Mouse (Mus musculus) embryonic facial prominence, embryonic 12.5 days (tissue): ENCODE results near the gene Arvcf. TPM values are rescaled to one million over a fixed set of nuclear protein-coding genes. Genes with fewer than 3 reads are reported as not detected.

Experiments used
- ATAC-seq: fragments of 200-750 bp; cut with Nextera tagmentation; 2 replicates; pipeline ENCODE4 v1.8.0; 2017; ENCODE audit not compliant: insufficient number of reproducible peaks, insufficient read depth, low FRiP score, low TSS enrichment
- H3K27ac ChIP-seq: fragments of 300-500 bp; sonication (generic); 2 replicates; pipeline ENCODE4 v1.5.1; 2016; ENCODE audit warnings: mild to moderate bottlenecking
- H3K27me3 ChIP-seq: fragments of 300-500 bp; sonication (generic); 2 replicates; pipeline ENCODE4 v1.6.1; 2016; ENCODE audit warnings: mild to moderate bottlenecking, moderate library complexity
- H3K36me3 ChIP-seq: fragments of 300-500 bp; sonication (generic); 2 replicates; pipeline ENCODE4 v1.6.1; 2016; ENCODE audit warnings: mild to moderate bottlenecking
- H3K4me1 ChIP-seq: fragments of 300-500 bp; sonication (generic); 2 replicates; pipeline ENCODE4 v1.6.1; 2016
- H3K4me2 ChIP-seq: fragments of 300-500 bp; sonication (generic); replicated peaks from 2 replicates; pipeline ENCODE4 v1.6.1; 2016; ENCODE audit warnings: mild to moderate bottlenecking, moderate library complexity
- H3K4me3 ChIP-seq: fragments of 300-500 bp; sonication (generic); 2 replicates; pipeline ENCODE4 v1.5.1; 2016; ENCODE audit warnings: mild to moderate bottlenecking
- H3K9ac ChIP-seq: fragments of 300-500 bp; sonication (generic); 2 replicates; pipeline ENCODE4 v1.6.1; 2016; ENCODE audit warnings: mild to moderate bottlenecking, moderate library complexity
- H3K9me3 ChIP-seq: fragments of 300-500 bp; sonication (generic); 2 replicates; pipeline ENCODE4 v1.6.1; 2016; ENCODE audit warnings: mild to moderate bottlenecking, moderate library complexity
- WGBS: fragments of 180-500 bp; shearing (Covaris S2); methylation state at CpG from one replicate; pipeline ENCODE4 v1.1.7; 2016; 5-methylcytosine and 5-hydroxymethylcytosine counted together
- polyA plus RNA-seq: library from polyadenylated mRNA; unstranded; fragments of >200 nt; fragmentation: Nextera tagmentation; extraction: Ambion mirVana; gene quantifications from 2 replicates; pipeline ENCODE4 v1.2.1, GENCODE M21; 2016

Arvcf gene
- polyA plus RNA-seq, 1 experiment from 2014 or later, result 44.4 TPM

GRCm38 (mm10) chr16:18381621-18382258, 33.8 kb downstream of the Arvcf start:
- Histone ChIP-seq H3K4me1 (peaks cover 31% of the 10 kb centered on the region), H3K9ac (no peak overlapping the region), H3K9me3 (no peaks in the 10 kb centered on the region), H3K27ac (peak overlapping the region; percentile 79), H3K4me2 (no peak overlapping the region), H3K27me3 (no peaks in the 10 kb centered on the region), H3K4me3 (no peak overlapping the region), H3K36me3 (no peaks in the 10 kb centered on the region)
- peak; percentile 37; the same call in 1 of the 2 replicates for ATAC-seq
- WGBS, result 40% methylated on average over 6 of the region's 6 CpGs

- H3K27ac ChIP-seq, result no peak overlapping the region
Measured at GRCm38 (mm10) chr16:18383045-18383726, 35.2 kb downstream of the Arvcf start.

GRCm38 (mm10) chr16:18383756-18384155, 35.8 kb downstream of the Arvcf start:
- Histone ChIP-seq H3K36me3 (no peaks in the 10 kb centered on the region), H3K4me1 (peaks cover 46% of the 10 kb centered on the region), H3K4me2 (no peak overlapping the region), H3K27me3 (no peaks in the 10 kb centered on the region), H3K4me3 (no peak overlapping the region), H3K9ac (no peak overlapping the region), H3K27ac (no peak overlapping the region), H3K9me3 (no peaks in the 10 kb centered on the region)
- ATAC-seq, result no peak
- 0% methylated on average over 3 of the region's 3 CpGs for WGBS

More at GRCm38 (mm10) chr16:18383045-18383726, 35.2 kb downstream of the Arvcf start:
- H3K4me3 ChIP-seq, result no peak overlapping the region
- ATAC-seq, result no peak
- no peaks in the 10 kb centered on the region for H3K27me3 ChIP-seq
- no peaks in the 10 kb centered on the region for H3K9me3 ChIP-seq
- no peaks in the 10 kb centered on the region for H3K36me3 ChIP-seq
- no peak overlapping the region for H3K9ac ChIP-seq
- WGBS, result 65% methylated on average over 9 of the region's 9 CpGs
- H3K4me2 ChIP-seq, result no peak overlapping the region
- H3K4me1 ChIP-seq, result peaks cover 40% of the 10 kb centered on the region

- Histone ChIP-seq H3K27me3 (no peaks in the 10 kb centered on the region), H3K27ac (no peak overlapping the region), H3K4me1 (peaks cover 51% of the 10 kb centered on the region), H3K9ac (no peak overlapping the region), H3K4me2 (no peak overlapping the region), H3K4me3 (no peak overlapping the region), H3K36me3 (no peaks in the 10 kb centered on the region), H3K9me3 (no peaks in the 10 kb centered on the region)
- WGBS, result 68% methylated on average over 7 of the region's 7 CpGs
- ATAC-seq, result no peak
Measured at GRCm38 (mm10) chr16:18384211-18384610, 36.2 kb downstream of the Arvcf start.

GRCm38 (mm10) chr16:18384659-18385058, 36.7 kb downstream of the Arvcf start:
- no peaks in the 10 kb centered on the region for H3K27me3 ChIP-seq
- no peak overlapping the region for H3K27ac ChIP-seq
- H3K4me1 ChIP-seq, result peaks cover 51% of the 10 kb centered on the region
- no peaks in the 10 kb centered on the region for H3K36me3 ChIP-seq
- WGBS, result 66% methylated on average over 8 of the region's 8 CpGs
- ATAC-seq, result no peak
- no peak overlapping the region for H3K4me3 ChIP-seq
- no peak overlapping the region for H3K9ac ChIP-seq
- H3K9me3 ChIP-seq, result no peaks in the 10 kb centered on the region
- H3K4me2 ChIP-seq, result no peak overlapping the region

GRCm38 (mm10) chr16:18385411-18385810, 37.4 kb downstream of the Arvcf start:
- Histone ChIP-seq H3K36me3 (no peaks in the 10 kb centered on the region), H3K9ac (no peak overlapping the region), H3K4me3 (no peak overlapping the region), H3K27me3 (no peaks in the 10 kb centered on the region), H3K9me3 (no peaks in the 10 kb centered on the region), H3K4me1 (peaks cover 47% of the 10 kb centered on the region), H3K27ac (no peak overlapping the region), H3K4me2 (no peak overlapping the region)
- WGBS, result 74% methylated on average over 5 of the region's 5 CpGs
- ATAC-seq, result no peak

- Histone ChIP-seq H3K4me2 (no peak overlapping the region), H3K4me3 (no peak overlapping the region), H3K36me3 (no peaks in the 10 kb centered on the region), H3K9ac (no peak overlapping the region), H3K27me3 (no peaks in the 10 kb centered on the region), H3K9me3 (no peaks in the 10 kb centered on the region), H3K4me1 (peaks cover 37% of the 10 kb centered on the region), H3K27ac (no peak overlapping the region)
- WGBS, result 82% methylated on average over 7 of the region's 7 CpGs
- ATAC-seq, result no peak
Measured at GRCm38 (mm10) chr16:18386451-18386850, 38.5 kb downstream of the Arvcf start.

GRCm38 (mm10) chr16:18386972-18387371, 39.0 kb downstream of the Arvcf start:
- H3K27ac ChIP-seq, result no peak overlapping the region
- 63% methylated on average over 3 of the region's 3 CpGs for WGBS
- H3K9ac ChIP-seq, result no peak overlapping the region
- H3K4me2 ChIP-seq, result no peak overlapping the region
- peaks cover 32% of the 10 kb centered on the region for H3K4me1 ChIP-seq
- H3K9me3 ChIP-seq, result no peaks in the 10 kb centered on the region
- no peaks in the 10 kb centered on the region for H3K36me3 ChIP-seq
- no peak for ATAC-seq
- H3K4me3 ChIP-seq, result no peak overlapping the region
- H3K27me3 ChIP-seq, result no peaks in the 10 kb centered on the region

GRCm38 (mm10) chr16:18387704-18388582, 40.0 kb downstream of the Arvcf start:
- Histone ChIP-seq H3K4me1 (peaks cover 24% of the 10 kb centered on the region), H3K4me3 (no peak overlapping the region), H3K9me3 (no peaks in the 10 kb centered on the region), H3K9ac (no peak overlapping the region), H3K4me2 (no peak overlapping the region), H3K27ac (no peak overlapping the region), H3K36me3 (no peaks in the 10 kb centered on the region), H3K27me3 (no peaks in the 10 kb centered on the region)
- WGBS, result 44% methylated on average over 7 of the region's 7 CpGs
- ATAC-seq, result no peak

GRCm38 (mm10) chr16:18388583-18389435, 40.8 kb downstream of the Arvcf start:
- H3K4me2 ChIP-seq, result no peak overlapping the region
- no peaks in the 10 kb centered on the region for H3K36me3 ChIP-seq
- no peak for ATAC-seq
- no peaks in the 10 kb centered on the region for H3K9me3 ChIP-seq
- H3K4me1 ChIP-seq, result peaks cover 31% of the 10 kb centered on the region
- H3K9ac ChIP-seq, result no peak overlapping the region
- no peaks in the 10 kb centered on the region for H3K27me3 ChIP-seq
- no peak overlapping the region for H3K27ac ChIP-seq
- 85% methylated on average over 14 of the region's 14 CpGs for WGBS
- no peak overlapping the region for H3K4me3 ChIP-seq

GRCm38 (mm10) chr16:18390399-18390798, 42.4 kb downstream of the Arvcf start:
- H3K4me2 ChIP-seq, result no peak overlapping the region
- no peak overlapping the region for H3K9ac ChIP-seq
- 50% methylated on average over 6 of the region's 6 CpGs for WGBS
- no peaks in the 10 kb centered on the region for H3K36me3 ChIP-seq
- H3K27ac ChIP-seq, result no peak overlapping the region
- H3K9me3 ChIP-seq, result no peaks in the 10 kb centered on the region
- no peaks in the 10 kb centered on the region for H3K27me3 ChIP-seq
- H3K4me1 ChIP-seq, result peaks cover 46% of the 10 kb centered on the region
- no peak overlapping the region for H3K4me3 ChIP-seq
- no peak for ATAC-seq
